Mouse (Mus musculus) v-Abl transformed pro-B cells (cell line): ENCODE measurements around the gene Magea8.
"Not testable (repeated sequence)": the region's sequence is repeated elsewhere in the genome, so short reads cannot be mapped to it uniquely, and the experiment has no call there.

Source experiments
- in situ Hi-C, 2 experiments: fragments of 400-800 bp; cut with MboI; formaldehyde crosslinking; loops; one replicate each; pipeline ENCODE4 v1.15.1; 2025; ENCODE audit not compliant: unreplicated experiment in 2 of 2

Gene Magea8

DNA sequence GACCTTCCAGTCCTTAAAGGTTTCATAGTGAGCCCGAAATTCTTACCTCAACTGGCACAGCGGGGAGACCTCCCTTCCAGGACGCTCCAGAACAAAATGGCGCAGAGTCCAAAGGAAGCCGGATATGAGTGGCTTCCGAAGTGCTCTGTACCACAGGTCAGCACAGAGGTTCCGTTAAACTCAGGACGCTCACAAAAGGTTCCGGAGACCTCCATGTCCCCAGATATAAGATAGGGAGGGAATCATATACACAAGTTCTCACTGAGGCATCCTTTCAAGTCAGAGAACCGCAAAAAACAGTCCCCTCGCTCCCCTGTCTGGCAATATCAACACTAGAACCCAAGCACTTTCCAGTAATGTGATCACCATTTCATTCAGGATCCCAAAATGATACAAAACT is at the start of gene Magea8:
Gene Magea8 (minus strand): TSS at position 101 of the 400 bp plus-strand sequence.
- in situ Hi-C loops: not testable (repeated sequence)

DNA sequence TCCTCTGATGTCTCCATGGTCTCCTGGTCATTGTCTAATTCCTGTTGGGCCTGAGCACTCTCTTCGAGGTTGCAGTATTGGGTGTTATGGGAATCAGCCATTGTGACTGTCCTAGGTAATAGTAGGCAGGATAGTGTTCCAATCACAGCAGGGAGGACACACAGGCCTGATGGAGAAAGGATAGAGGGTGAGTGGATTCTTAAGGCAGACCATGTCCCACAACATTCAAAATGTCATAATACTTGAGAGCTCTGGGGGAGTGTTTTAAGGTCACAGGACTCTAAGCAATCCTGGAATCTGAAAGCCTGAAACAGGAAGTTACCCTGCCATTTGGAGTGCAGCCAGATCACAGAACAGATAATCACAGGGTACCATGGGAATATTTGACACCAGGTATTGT is 46.2 kb downstream of the Magea8 start, which contains the start of gene Magea3:
Gene Magea3 (minus strand): TSS at position 101 of the 400 bp plus-strand sequence.
- in situ Hi-C loops: loop anchor here in 1 of 2 experiments (25.0 kb wide), 1 partner anchor 962 kb away; no protein-coding TSS in a partner anchor

DNA sequence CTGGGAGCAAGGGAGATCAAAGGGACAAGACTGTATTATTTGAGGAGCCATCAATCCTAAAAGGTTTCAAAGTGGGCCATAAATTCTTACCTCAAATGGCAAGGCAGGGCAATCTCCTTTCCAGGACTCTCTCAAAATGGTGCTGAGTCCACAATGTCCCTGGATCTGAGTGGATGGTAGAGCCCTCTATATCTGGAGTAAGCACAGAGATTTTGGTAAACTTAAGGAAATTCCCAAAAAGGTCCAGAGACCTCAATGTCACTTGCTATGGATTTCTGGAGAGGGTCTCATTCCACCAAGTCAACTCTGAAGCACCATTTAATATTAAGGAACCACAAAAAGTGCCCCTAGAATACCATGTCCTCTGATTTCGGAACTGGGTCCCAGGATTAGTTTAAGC is 59.8 kb downstream of the Magea8 start, which contains the start of gene Magea6:
Gene Magea6 (minus strand): TSS at position 101 of the 400 bp plus-strand sequence.
- in situ Hi-C loops: loop anchor here in 1 of 2 experiments (25.0 kb wide), 1 partner anchor 949 kb away; no protein-coding TSS in a partner anchor
